Mouse (Mus musculus): ENCODE data around the gene Rab3b.
A peak's percentile ranks its signal among the peaks of the same experiment; 100 is the strongest.

Gene Rab3b

GRCm38 (mm10) chr4:108959696-108960095 lies 80.8 kb downstream of the Rab3b start:
- DNase-seq, result no peak

- DNase-seq, result no peak
Measured at GRCm38 (mm10) chr4:108960619-108961460, 82.0 kb downstream of the Rab3b start.

DNA sequence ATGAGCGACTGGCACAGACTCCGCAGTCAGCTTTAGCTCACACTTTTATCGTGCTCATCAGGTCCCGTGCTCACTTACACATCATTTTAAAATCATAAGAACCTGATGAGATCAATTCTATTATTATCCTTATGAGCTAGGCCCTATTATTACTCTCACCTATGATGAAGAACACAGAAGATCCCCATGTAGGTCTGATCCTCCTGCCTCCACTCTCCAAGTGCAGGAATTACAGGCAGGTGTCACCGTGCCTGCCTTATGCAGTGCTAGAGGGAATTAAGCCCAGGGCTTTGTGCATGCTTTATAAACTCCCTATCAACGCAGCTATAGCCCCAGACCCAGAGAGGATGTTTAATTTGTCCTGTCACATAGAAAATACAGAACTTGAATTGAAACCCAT lies 84.2 kb downstream of the Rab3b start:
- DNase-seq, result no peak

DNA sequence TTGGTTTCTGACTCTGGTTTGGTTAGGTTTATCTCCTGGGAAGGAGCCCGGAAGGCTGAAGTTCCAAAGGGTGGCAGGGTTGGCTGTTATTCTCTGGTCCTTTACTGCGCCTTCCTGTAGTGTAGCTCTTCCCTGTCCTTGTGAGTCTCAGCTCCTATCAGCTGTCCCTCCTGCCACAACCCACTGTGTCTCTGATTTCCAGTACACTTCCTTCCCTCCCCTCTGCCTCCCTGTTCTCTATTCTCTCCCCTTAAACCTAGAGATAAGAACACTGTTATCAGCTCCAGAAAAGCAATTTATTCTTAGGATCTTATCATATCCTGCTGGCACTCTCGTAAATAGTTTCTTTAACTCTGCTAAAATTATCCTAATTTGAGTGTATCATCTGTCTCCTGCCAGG lies 90.7 kb downstream of the Rab3b start:
- DNase-seq, result no peak

DNA sequence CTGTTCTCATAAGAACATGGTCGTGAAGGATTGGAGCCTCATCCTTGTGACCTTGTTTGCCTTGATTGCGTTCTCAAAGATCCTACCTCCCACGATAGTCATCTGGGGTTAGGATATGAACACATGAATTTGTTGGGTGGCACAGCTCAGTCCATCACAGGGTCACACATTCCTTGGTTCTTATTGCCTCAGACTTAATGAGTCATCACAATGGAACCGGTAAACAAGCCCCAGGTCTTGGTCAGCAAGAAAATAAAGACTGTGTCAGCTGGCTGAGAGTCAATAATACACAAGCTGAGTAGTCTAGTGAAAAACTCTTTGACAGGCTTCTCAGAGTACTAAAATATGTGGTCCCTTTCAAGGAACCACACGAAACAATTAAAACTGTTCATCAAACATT lies 92.2 kb downstream of the Rab3b start:
- DNase-seq, result no peak

- peak in 1 of 2 experiments; percentile 16 for DNase-seq
Measured at GRCm38 (mm10) chr4:108976458-108977071, 97.7 kb downstream of the Rab3b start.

DNA sequence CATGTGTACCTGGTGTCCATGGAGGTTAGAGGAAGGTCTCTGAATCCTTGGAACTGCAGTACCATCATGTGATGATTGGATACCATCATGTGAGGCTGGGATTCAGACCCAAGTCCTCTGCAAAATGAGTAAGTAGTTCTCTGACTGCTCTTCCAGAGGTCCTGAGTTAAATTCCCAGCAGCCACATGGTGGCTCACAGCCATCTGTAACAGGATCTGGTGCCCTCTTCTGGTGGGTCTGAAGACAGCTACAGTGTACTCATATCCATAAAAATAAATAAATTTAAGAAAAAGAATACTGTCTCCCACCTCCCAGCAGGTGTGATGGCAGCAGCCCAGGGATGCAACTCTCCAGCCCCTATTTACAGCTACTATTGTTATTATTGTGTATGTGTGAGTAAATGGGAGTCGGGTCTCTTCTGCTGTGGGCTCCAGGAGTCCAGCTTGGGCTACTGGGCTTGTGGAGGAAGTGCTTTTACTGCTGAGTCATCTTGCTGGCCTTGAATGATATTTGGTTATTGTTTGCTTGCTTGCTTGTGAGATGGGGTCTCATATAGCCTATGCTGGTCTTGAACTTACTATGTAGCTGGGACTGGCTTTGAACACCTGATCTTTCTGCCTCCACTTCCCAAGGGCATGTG lies 108.1 kb downstream of the Rab3b start:
- DNase-seq, result no peak

DNA sequence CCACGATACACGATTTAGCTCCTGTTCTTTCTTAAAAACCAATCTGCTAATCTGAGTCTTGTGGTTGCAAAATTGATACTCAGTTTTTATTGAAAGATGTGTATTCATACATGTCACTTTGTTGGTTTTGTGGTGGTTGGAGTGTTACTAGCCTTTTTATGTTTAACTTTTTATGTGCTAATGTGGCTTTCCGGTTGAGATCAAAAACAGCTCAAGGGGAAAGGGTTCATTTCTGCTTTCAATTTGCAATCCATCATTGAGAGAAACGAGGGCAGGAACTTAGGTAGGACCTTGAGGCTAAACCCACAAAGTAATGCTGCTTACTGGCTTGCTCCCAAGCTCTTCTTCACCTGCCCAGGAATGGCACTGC lies 108.6 kb downstream of the Rab3b start:
- no peak for DNase-seq

DNA sequence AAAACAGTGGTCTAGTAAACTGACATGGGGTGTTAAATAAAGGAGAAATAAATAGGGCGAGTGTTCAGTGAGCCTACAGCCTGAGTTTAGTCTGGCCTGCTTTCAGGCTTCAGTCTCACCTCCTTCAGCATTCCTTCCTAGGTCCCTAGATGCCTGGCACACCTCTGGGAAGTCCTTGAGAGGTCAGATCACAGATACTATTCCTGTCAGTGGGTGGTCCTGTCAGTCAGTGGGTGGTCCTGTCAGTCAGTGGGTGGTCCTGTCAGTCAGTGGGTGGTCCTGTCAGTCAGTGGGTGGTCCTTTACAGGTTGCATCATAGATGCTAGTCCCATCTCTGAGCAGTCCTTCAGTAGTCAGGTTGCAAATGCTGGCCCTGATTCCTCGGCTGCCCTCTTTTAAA lies 110.6 kb downstream of the Rab3b start:
- DNase-seq, result no peak

DNA sequence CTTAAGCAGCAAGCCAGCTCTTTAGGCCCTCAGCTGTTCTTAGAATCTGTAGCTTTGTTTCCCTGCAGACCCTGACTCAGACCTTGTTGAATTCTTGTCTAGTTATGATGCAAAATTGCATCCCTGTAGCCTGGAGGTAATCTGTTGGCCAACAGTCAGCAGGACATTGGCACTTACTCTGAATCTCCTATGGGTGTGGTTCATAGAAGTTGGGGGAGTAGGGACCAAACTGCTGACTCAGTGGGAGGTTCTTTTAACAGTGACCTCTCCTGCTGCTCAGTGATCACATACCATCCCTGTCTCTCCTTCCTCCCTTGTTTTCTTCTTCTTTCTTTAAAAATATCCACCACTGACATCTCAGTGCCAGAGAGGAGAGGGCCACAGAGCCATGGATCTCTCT lies 111.2 kb downstream of the Rab3b start:
- no peak for DNase-seq

- no peak for DNase-seq
Measured at GRCm38 (mm10) chr4:108990571-108990970, 111.7 kb downstream of the Rab3b start.

DNA sequence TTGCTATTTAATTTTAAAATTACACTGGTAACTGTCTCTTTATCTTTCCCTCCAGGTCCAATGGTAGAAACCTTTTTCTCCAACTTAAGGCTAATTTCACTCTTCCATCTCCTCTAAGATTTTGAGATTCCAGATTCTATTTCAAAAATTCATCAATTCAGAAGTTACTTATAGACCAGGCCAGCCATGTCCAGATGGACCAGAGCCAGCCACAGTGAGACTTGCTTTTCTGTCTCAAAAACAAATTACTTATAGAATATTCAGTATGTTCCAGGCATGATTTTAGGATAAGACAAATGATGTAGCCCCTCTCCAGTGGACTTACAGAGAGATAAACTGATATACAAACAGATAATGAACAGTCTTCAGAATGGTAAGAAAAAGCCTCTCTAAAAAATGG lies 112.9 kb downstream of the Rab3b start:
- no peak for DNase-seq
